Mouse (Mus musculus) lung, postnatal 14 days (tissue): ENCODE data around the gene a.
A peak's percentile ranks its signal among the peaks of the same experiment; 100 is the strongest.

Experiments
- DNase-seq: peaks from one replicate; pipeline ENCODE4 v3.0.0; 2021

The a gene

GRCm38 (mm10) chr2:154790656-154791483 is at the start of gene a, which contains the start of gene Raly:
Gene a, plus strand, starts transcription at chr2:154791402.
Gene Raly, plus strand, starts transcription at chr2:154791096.
- peak; percentile 97 for DNase-seq

GRCm38 (mm10) chr2:154742911-154743819 is 48.0 kb upstream of the a start:
- no peak for DNase-seq

- DNase-seq = no peak
These were observed 47.3 kb upstream of the a start for GRCm38 (mm10) chr2:154743915-154744314.

- DNase-seq = no peak
These were observed 42.8 kb upstream of the a start for GRCm38 (mm10) chr2:154748383-154748782.

GRCm38 (mm10) chr2:154749046-154750036 is 41.9 kb upstream of the a start:
- no peak for DNase-seq

DNA sequence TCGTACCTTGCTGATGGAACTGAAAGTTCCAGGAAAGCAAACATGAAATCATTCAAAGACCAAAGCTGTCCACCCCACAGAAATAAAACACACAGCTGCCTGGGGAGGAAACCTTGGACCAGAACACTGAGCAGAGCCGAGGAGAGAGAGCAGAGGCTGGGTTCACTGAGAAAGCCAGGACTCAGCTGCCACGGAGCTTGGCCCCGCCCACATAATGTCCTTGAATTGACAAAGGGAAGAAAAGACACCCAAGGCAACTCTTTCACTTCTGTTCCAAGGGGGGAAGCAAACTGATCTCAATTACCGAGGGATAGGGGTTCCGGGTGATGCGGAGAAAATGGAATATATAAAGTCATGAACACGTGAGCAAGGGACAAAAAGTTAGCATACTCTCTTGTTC is 39.3 kb upstream of the a start:
- DNase-seq = no peak

- DNase-seq = no peak
These were observed 37.1 kb upstream of the a start for GRCm38 (mm10) chr2:154754068-154754560.

DNA sequence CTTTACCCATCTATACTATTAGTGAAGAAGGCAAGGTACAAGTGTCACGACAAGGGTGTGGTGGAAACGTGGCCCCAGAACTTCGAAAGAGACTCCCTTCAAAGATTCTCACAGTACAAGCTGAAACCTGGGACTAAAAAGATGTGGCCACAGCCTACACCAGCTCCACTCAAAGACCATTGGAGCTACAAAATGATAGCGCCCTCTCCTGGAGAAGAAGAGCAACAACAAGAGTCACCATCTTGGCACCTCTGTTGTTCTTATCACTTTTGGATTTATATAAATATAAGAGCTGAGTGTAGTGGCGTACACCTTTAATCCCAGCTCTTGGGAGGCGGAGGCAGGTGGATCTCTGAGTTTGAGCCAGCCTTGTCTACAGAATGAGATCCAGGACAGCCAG is 35.4 kb upstream of the a start:
- no peak for DNase-seq

- DNase-seq = no peak
These were observed 33.5 kb upstream of the a start for GRCm38 (mm10) chr2:154757691-154758090.

- DNase-seq = no peak
These were observed 32.7 kb upstream of the a start for GRCm38 (mm10) chr2:154758454-154758853.

GRCm38 (mm10) chr2:154763226-154763625 is 28.0 kb upstream of the a start:
- DNase-seq = no peak

GRCm38 (mm10) chr2:154764828-154765497 is 26.2 kb upstream of the a start:
- no peak for DNase-seq

DNA sequence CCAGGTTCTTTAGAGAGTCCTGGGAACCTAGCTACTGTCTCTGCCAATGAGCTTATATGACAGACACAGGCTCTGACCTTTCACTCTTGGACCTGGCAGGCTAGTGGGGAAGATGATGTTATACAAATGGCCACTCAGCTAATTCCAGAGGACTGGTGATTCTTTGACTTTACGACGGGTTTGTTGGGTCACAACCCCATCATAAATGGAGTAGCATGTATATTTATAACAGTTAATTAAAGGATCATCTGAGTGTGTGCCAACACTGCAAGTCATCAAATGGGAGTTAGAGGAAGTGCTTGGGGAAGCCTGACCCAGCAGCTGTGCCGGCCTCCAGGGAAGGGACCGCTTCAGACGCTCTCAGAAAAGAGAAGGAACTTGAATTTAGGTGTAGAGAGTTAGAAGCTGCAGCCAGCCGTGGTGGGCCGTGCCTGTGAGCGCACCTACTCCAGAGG is 25.6 kb upstream of the a start:
- DNase-seq = no peak

GRCm38 (mm10) chr2:154767051-154767450 is 24.2 kb upstream of the a start:
- no peak for DNase-seq

GRCm38 (mm10) chr2:154769930-154770329 is 21.3 kb upstream of the a start, which contains the start of gene Gm14214:
Gene Gm14214, minus strand, starts transcription at chr2:154770030.
- DNase-seq = no peak

DNA sequence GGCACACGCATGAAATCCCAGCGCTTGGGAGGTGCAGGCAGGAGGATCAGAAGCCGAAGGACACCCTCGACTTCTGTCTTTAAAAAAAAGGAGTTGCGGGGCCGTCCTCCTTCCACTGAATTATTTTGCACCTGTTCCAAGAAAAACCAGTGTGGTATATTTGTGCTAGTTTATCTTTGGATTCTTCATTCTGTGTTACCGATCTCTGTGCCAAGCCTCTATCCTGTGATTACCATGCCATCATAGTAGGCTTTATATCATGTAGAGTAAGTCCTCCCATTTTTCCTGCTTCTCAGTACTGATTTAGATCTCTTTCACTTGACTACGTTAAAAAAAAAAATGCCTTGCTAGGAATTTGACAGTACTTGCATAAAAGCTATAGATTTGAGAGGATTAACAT is 19.6 kb upstream of the a start:
- DNase-seq = no peak

GRCm38 (mm10) chr2:154774032-154774431 is 17.2 kb upstream of the a start:
- no peak for DNase-seq

DNA sequence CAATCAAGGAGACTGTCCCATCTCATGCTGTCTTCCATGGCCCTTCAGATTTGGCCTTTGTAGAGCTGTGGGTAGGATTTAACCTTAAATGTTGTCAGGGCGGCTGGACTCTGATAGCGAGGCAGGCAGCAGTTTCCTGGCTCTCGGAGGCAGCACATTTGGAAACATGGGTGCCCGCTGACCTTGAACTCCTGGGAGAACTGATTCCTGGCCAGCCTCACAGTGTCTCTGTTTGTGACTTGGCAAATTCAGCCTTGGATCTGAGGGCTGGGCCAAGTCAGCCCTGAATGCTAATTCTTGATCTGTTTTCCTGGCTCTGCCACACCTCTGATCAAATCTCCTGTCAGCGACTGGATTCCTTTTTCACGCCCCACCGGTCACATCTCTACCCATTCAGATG is 14.7 kb upstream of the a start:
- DNase-seq = no peak

GRCm38 (mm10) chr2:154779648-154780047 is 11.6 kb upstream of the a start:
- no peak for DNase-seq

DNA sequence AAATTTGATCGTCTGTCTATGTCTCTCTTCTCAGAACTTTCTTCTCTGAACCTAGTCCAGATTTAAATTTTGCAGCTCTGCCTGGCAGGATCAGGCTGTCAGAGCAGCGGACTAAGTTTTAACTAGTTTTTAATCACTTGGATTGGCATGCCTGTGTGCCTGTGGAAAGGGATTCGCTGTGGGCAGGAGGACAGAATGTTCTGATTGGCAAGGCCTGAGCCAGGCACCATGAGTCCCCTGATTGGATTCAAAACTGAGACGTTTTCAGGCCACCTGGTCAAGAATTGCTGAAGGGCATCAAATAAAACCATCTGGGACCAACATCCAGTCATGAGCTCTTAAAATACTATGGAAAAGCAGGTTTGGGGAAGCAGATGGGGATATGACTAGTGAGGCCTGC is 8.8 kb upstream of the a start:
- DNase-seq = no peak

GRCm38 (mm10) chr2:154782856-154783650 is 8.1 kb upstream of the a start:
- no peak for DNase-seq
